Mouse (Mus musculus) MEL (cell line): ENCODE results near the gene March10.

Source experiments
- E2F4 ChIP-seq: IDR thresholded peaks from 2 replicates; pipeline ENCODE4 v1.6.1; 2011; ENCODE audit warnings: low read depth, low read length, improper control_type of control experiment, borderline replicate concordance
- NELFE ChIP-seq: IDR thresholded peaks from 2 replicates; pipeline ENCODE4 v1.6.1; 2011; ENCODE audit warnings: low read depth, low read length, improper control_type of control experiment
- ZNF384 ChIP-seq: IDR thresholded peaks from 2 replicates; pipeline ENCODE4 v1.6.1; 2012; ENCODE audit warnings: low read depth, mild to moderate bottlenecking, inconsistent platforms, low read length, improper control_type of control experiment

DNA sequence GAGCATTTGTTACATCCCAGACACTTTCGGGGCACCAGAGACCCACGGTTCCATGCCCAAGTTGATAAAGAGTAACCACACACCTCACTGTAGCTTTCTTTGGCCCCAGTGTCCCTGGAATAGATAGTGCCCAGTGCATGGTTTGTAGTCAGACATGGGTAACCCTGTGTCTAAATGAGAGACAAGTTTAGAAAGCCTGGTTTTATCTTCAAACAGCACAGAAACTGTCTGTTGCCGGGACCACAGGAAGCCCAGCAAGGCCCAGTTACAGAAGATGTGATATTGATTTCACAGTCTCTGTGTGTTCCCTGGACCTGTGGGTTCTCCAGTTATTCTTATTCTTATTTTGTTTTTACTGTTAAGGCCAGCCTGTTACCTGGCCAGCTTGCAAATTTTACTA lies 89.4 kb downstream of the March10 start:
- no peak for TF ChIP-seq E2F4
- TF ChIP-seq NELFE = no peak
- TF ChIP-seq ZNF384 = no peak
